Mouse (Mus musculus) heart, embryonic 13.5 days (tissue): ENCODE measurements around the gene Nanos3. TPM values are rescaled to one million over a fixed set of nuclear protein-coding genes. Genes with fewer than 3 reads are reported as not detected.

Experiments
- ATAC-seq: fragments of 200-750 bp; cut with Nextera tagmentation; 2 replicates; pipeline ENCODE4 v1.8.0; 2017; ENCODE audit warnings: moderate TSS enrichment; ENCODE audit not compliant: insufficient number of reproducible peaks, low FRiP score, low TSS enrichment; ENCODE audit errors: extremely low read depth
- H3K27ac ChIP-seq: fragments of 300-500 bp; sonication (generic); replicated peaks from 2 replicates; pipeline ENCODE4 v1.5.1; 2015; ENCODE audit warnings: moderate library complexity, mild to moderate bottlenecking, inconsistent platforms
- H3K27me3 ChIP-seq: fragments of 300-500 bp; sonication (generic); replicated peaks from 2 replicates; pipeline ENCODE4 v1.6.1; 2015; ENCODE audit warnings: mild to moderate bottlenecking, inconsistent platforms
- H3K36me3 ChIP-seq: fragments of 300-500 bp; sonication (generic); 2 replicates; pipeline ENCODE4 v1.6.1; 2015; ENCODE audit warnings: mild to moderate bottlenecking, inconsistent platforms
- H3K4me1 ChIP-seq: fragments of 300-500 bp; sonication (generic); 2 replicates; pipeline ENCODE4 v1.6.1; 2015; ENCODE audit warnings: inconsistent platforms
- H3K4me2 ChIP-seq: fragments of 300-500 bp; sonication (generic); 2 replicates; pipeline ENCODE4 v1.6.1; 2015; ENCODE audit warnings: inconsistent platforms, mild to moderate bottlenecking, moderate library complexity
- H3K4me3 ChIP-seq: fragments of 300-500 bp; sonication (generic); 2 replicates; pipeline ENCODE4 v1.5.1; 2015; ENCODE audit warnings: moderate library complexity, mild to moderate bottlenecking, inconsistent platforms
- H3K9ac ChIP-seq: fragments of 300-500 bp; sonication (generic); 2 replicates; pipeline ENCODE4 v1.6.1; 2015; ENCODE audit warnings: inconsistent platforms, mild to moderate bottlenecking, moderate library complexity
- H3K9me3 ChIP-seq: fragments of 300-500 bp; sonication (generic); 2 replicates; pipeline ENCODE4 v1.6.1; 2016; ENCODE audit warnings: inconsistent platforms
- WGBS: fragments of 180-500 bp; shearing (Covaris S2); methylation state at CpG from one replicate; pipeline ENCODE4 v1.1.7; 2015; ENCODE audit warnings: mixed read lengths; 5-methylcytosine and 5-hydroxymethylcytosine counted together
- polyA plus RNA-seq: library from polyadenylated mRNA; unstranded; fragments of >200 nt; fragmentation: Nextera tagmentation; extraction: Ambion mirVana; gene quantifications from 2 replicates; pipeline ENCODE4 v1.2.1, GENCODE M21; 2015

Gene Nanos3
- polyA plus RNA-seq, 1 experiment from 2014 or later, result 1.9 TPM

- WGBS, result 9% methylated on average over 13 of the region's 13 CpGs
- H3K9ac ChIP-seq, result peak overlapping the region; percentile 78
- peaks cover 39% of the 10 kb centered on the region for H3K4me1 ChIP-seq
- peak overlapping the region; percentile 40 for H3K4me3 ChIP-seq
- peak overlapping the region; percentile 71 for H3K4me2 ChIP-seq
- no peaks in the 10 kb centered on the region for H3K36me3 ChIP-seq
- ATAC-seq, result peak; percentile 86
- H3K9me3 ChIP-seq, result no peaks in the 10 kb centered on the region
- peak overlapping the region; percentile 97 for H3K27ac ChIP-seq
- H3K27me3 ChIP-seq, result no peaks in the 10 kb centered on the region
These were observed 7.0 kb upstream of the Nanos3 start for GRCm38 (mm10) chr8:84192023-84192422.

GRCm38 (mm10) chr8:84190191-84190867, 5.3 kb upstream of the Nanos3 start:
- ATAC-seq, result no peak
- H3K27ac ChIP-seq, result peak overlapping the region; percentile 97
- peaks cover 43% of the 10 kb centered on the region for H3K4me1 ChIP-seq
- no peaks in the 10 kb centered on the region for H3K27me3 ChIP-seq
- no peak overlapping the region for H3K4me2 ChIP-seq
- no peaks in the 10 kb centered on the region for H3K36me3 ChIP-seq
- H3K9ac ChIP-seq, result no peak overlapping the region
- WGBS, result 92% methylated on average over 7 of the region's 7 CpGs
- H3K9me3 ChIP-seq, result no peaks in the 10 kb centered on the region
- no peak overlapping the region for H3K4me3 ChIP-seq

GRCm38 (mm10) chr8:84189603-84190002, 4.6 kb upstream of the Nanos3 start:
- 48% methylated on average over 4 of the region's 4 CpGs for WGBS
- peak overlapping the region; percentile 8; the same call in 1 of the 2 replicates for H3K9ac ChIP-seq

GRCm38 (mm10) chr8:84188671-84189070, 3.7 kb upstream of the Nanos3 start:
- Histone ChIP-seq H3K9me3 (no peaks in the 10 kb centered on the region), H3K4me3 (no peak overlapping the region), H3K27me3 (no peaks in the 10 kb centered on the region; the same call in 1 of the 2 replicates), H3K4me2 (no peak overlapping the region), H3K4me1 (peaks cover 53% of the 10 kb centered on the region), H3K27ac (0 out of 2 replicates have a peak overlapping the region, but pooled peaks have one; percentile 25), H3K9ac (no peak overlapping the region), H3K36me3 (no peaks in the 10 kb centered on the region)
- no peak for ATAC-seq
- WGBS, result 84% methylated on average over 10 of the region's 10 CpGs

More at GRCm38 (mm10) chr8:84189603-84190002, 4.6 kb upstream of the Nanos3 start:
- Histone ChIP-seq H3K4me3 (no peak overlapping the region), H3K9me3 (no peaks in the 10 kb centered on the region), H3K36me3 (no peaks in the 10 kb centered on the region), H3K4me1 (peaks cover 47% of the 10 kb centered on the region), H3K27ac (peak overlapping the region; percentile 97), H3K4me2 (0 out of 2 replicates have a peak overlapping the region, but pooled peaks have one; percentile 5), H3K27me3 (no peaks in the 10 kb centered on the region; the same call in 1 of the 2 replicates)
- ATAC-seq, result no peak

GRCm38 (mm10) chr8:84187065-84187755, 2.2 kb upstream of the Nanos3 start:
- Histone ChIP-seq H3K9me3 (no peaks in the 10 kb centered on the region), H3K4me1 (peaks cover 48% of the 10 kb centered on the region), H3K36me3 (no peaks in the 10 kb centered on the region), H3K27ac (peak overlapping the region; percentile 63), H3K9ac (peak overlapping the region; percentile 82), H3K27me3 (no peaks in the 10 kb centered on the region; the same call in 1 of the 2 replicates), H3K4me2 (peak overlapping the region; percentile 95), H3K4me3 (peak overlapping the region; percentile 54)
- WGBS, result 3% methylated on average over 21 of the region's 21 CpGs
- no peak for ATAC-seq

GRCm38 (mm10) chr8:84186547-84186946, 1.5 kb upstream of the Nanos3 start:
- Histone ChIP-seq H3K4me3 (peak overlapping the region; percentile 54), H3K9ac (peak overlapping the region; percentile 82), H3K4me1 (peaks cover 47% of the 10 kb centered on the region), H3K27me3 (no peaks in the 10 kb centered on the region; the same call in 1 of the 2 replicates), H3K27ac (peak overlapping the region; percentile 63), H3K4me2 (peak overlapping the region; percentile 95), H3K36me3 (no peaks in the 10 kb centered on the region), H3K9me3 (no peaks in the 10 kb centered on the region)
- WGBS, result 2% methylated on average over 12 of the region's 12 CpGs
- ATAC-seq, result no peak

- WGBS, result 18% methylated on average over 21 of the region's 21 CpGs
- Histone ChIP-seq H3K4me1 (peaks cover 57% of the 10 kb centered on the region), H3K4me3 (peak overlapping the region; percentile 87), H3K27me3 (no peaks in the 10 kb centered on the region; the same call in 1 of the 2 replicates), H3K27ac (peak overlapping the region; percentile 79), H3K9ac (peak overlapping the region; percentile 96), H3K9me3 (no peaks in the 10 kb centered on the region), H3K4me2 (peak overlapping the region; percentile 84), H3K36me3 (no peaks in the 10 kb centered on the region)
- no peak for ATAC-seq
These were observed 653 bp downstream of the Nanos3 start for GRCm38 (mm10) chr8:84184085-84185043.

GRCm38 (mm10) chr8:84183261-84184084, 1.5 kb downstream of the Nanos3 start:
- H3K9me3 ChIP-seq, result no peaks in the 10 kb centered on the region
- under 1% methylated on average over 86 of the region's 87 CpGs for WGBS
- H3K9ac ChIP-seq, result peak overlapping the region; percentile 96
- peaks cover 65% of the 10 kb centered on the region for H3K4me1 ChIP-seq
- H3K4me2 ChIP-seq, result peak overlapping the region; percentile 84
- no peak for ATAC-seq
- H3K4me3 ChIP-seq, result peak overlapping the region; percentile 87
- peak overlapping the region; percentile 79 for H3K27ac ChIP-seq
- H3K27me3 ChIP-seq, result no peaks in the 10 kb centered on the region; the same call in 1 of the 2 replicates
- no peaks in the 10 kb centered on the region for H3K36me3 ChIP-seq

GRCm38 (mm10) chr8:84182833-84183232, 2.2 kb downstream of the Nanos3 start:
- H3K9me3 ChIP-seq, result no peaks in the 10 kb centered on the region
- H3K36me3 ChIP-seq, result no peaks in the 10 kb centered on the region
- H3K9ac ChIP-seq, result peak overlapping the region; percentile 96
- no peak for ATAC-seq
- peak overlapping the region; percentile 87 for H3K4me3 ChIP-seq
- H3K27me3 ChIP-seq, result no peaks in the 10 kb centered on the region; the same call in 1 of the 2 replicates
- H3K4me2 ChIP-seq, result peak overlapping the region; percentile 84
- WGBS, result 70% methylated on average over 4 of the region's 4 CpGs
- H3K4me1 ChIP-seq, result peaks cover 71% of the 10 kb centered on the region
- peak overlapping the region; percentile 79; the same call in 1 of the 2 replicates for H3K27ac ChIP-seq

- ATAC-seq, result peak; percentile 29; the same call in 1 of the 2 replicates
- Histone ChIP-seq H3K4me1 (peaks cover 66% of the 10 kb centered on the region), H3K4me3 (peak overlapping the region; percentile 19), H3K4me2 (peak overlapping the region; percentile 64), H3K9me3 (no peaks in the 10 kb centered on the region), H3K27ac (peak overlapping the region; percentile 65), H3K9ac (peak overlapping the region; percentile 72), H3K36me3 (no peaks in the 10 kb centered on the region), H3K27me3 (no peaks in the 10 kb centered on the region; the same call in 1 of the 2 replicates)
- 4% methylated on average over 16 of the region's 16 CpGs for WGBS
These were observed 4.4 kb downstream of the Nanos3 start for GRCm38 (mm10) chr8:84180530-84181190.
